Mouse (Mus musculus) heart, adult 2 months (tissue): Measurements from ENCODE around the gene Etfrf1.

Source experiments
- CTCF ChIP-seq: fragments of 200-600 bp; IDR thresholded peaks from 2 replicates; pipeline ENCODE4 v1.8.1; 2022; ENCODE audit warnings: antibody characterized with exemption, mild to moderate bottlenecking, moderate library complexity
- EP300 ChIP-seq: fragments of 200-500 bp; IDR thresholded peaks from 2 replicates; pipeline ENCODE4 v1.6.1; 2011; ENCODE audit warnings: low read depth, low read length, control low read depth; ENCODE audit not compliant: insufficient read depth
- POLR2A ChIP-seq: fragments of 200-500 bp; IDR thresholded peaks from 2 replicates; pipeline ENCODE4 v1.6.1; 2011; ENCODE audit warnings: mild to moderate bottlenecking, low read depth, low read length, control low read depth; ENCODE audit not compliant: insufficient read depth

DNA sequence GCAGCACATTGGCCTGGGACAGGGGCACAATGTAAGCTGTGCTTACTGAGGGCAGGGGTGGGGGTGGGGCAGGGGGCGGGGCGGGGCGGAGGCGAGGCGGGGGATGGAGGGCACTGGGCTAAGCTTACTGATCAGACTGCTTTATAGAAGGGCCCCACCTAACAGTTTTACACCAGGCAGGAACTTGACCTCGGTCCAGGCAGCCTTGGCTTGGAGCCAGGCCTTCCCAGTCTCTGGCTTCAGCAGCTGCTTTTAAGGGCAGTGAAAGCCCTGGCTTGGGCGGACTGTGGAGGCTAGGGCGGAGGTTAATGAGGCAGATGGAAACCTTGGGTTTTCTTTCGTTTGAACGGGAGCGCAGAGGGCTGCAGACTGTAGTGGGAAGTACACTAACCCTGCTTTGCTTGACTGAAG, 37.1 kb upstream of the Etfrf1 start:
- TF ChIP-seq POLR2A (no peak), CTCF (no peak), EP300 (no peak)
